Mouse (Mus musculus): Measurements from ENCODE around the gene Trpc5os.

DNA sequence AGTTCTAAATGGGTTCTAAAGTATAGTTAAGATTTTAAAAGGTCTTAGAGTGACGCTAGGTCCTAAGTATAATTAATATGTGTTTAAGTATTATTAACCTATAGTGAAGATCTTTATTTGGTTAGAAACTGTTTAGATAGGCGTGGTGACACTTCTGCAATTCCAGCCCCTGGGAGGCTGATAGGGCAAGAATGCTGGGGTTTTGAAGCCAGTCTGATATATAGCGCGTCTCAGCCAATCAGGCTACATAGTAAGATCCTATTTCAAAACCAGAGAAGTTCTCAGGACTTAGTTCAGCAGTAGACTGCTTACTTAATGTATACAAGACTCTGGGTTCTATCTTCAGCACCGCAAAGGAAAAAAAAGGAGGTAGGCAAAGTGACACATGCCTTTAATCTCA, at the start of gene Trpc5os:
- no peak for TF ChIP-seq CTCF (IDR thresholded peaks at IDR 0.05; ENCODE audit: low read depth, low read length)
- TF ChIP-seq POLR2A (IDR thresholded peaks at IDR 0.05; ENCODE audit: extremely low read depth, insufficient read depth, low read length): no peak
